16 mouse cellular contexts compared by ENCODE assay signal in the genomic region with DNA sequence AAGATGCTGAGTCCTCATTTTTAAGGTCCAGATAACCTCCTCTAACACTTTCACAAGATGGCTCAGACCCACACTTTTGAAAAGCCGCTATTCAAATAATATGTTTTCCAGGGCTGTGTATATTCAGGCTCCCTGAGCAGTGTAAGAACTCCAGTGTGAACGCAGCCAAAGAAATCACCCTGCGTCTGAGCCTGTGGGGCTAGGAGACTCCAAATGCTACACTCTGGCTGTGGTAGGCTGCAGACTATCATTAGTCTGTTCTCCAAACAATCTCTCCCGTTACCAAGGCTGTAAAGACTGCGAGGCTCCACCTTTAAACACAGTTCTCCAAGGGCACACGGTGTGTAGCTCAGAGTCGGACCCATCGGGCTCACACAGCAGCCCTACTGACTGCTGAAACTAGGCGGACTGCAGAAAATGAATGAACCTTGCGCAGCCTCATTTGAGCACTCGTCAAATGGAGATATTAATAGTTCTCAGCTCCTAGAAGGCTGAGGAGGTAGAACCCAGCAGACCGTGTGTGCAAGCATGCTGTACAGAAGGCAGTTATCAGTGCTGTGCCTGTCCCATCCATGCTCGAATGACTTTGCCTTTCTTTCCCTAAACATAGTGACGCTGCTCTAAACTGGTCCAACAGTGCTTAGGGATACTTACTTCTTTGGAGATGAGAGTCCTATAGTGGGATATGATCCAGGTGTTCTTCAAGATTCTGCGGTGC.
A peak's percentile ranks its signal among the peaks of the same experiment; 100 is the strongest.
DNase-seq lines count a peak whose midpoint lies in the region; ATAC-seq and TF ChIP-seq lines count a peak whose summit lies in the region.
"Had no signal": no experiment of that assay in that cellular context is flagged by ENCODE, and none has a peak within 500 bp of the region (broad histone marks: within the 10 kb centered on the region; RNA-seq: fewer than 3 reads in every experiment).

No protein-coding gene starts in this region.

- H3K36me3 ChIP-seq in heart, embryonic 12.5 days = no peaks in the 10 kb centered on the region
- H3K36me3 ChIP-seq in heart, adult 2 months (ENCODE audit: control insufficient read depth, insufficient read depth, low read length) = no peaks in the 10 kb centered on the region
- H3K36me3 ChIP-seq in intestine, embryonic 16.5 days (ENCODE audit: control insufficient read depth, insufficient read depth, low read length) = no peaks in the 10 kb centered on the region
- H3K36me3 ChIP-seq in intestine, postnatal 0 days (ENCODE audit: control insufficient read depth, insufficient read depth) = no peaks in the 10 kb centered on the region
- H3K36me3 ChIP-seq in limb, embryonic 12.5 days = no peaks in the 10 kb centered on the region
- H3K36me3 ChIP-seq: embryonic facial prominence, embryonic 12.5 days; hindbrain, embryonic 12.5 days; midbrain, embryonic 15.5 days had no signal

- TF ChIP-seq CTCF in heart, adult 2 months (IDR thresholded peaks at IDR 0.05) = no peak
- no peak for TF ChIP-seq CTCF in intestine, postnatal 0 days (IDR thresholded peaks at IDR 0.05; ENCODE audit: low read depth)

- TF ChIP-seq POLR2A in heart, adult 2 months (IDR thresholded peaks at IDR 0.05; ENCODE audit: insufficient read depth, low read depth, low read length) = no peak

- intact Hi-C loops in heart, adult 2 months (cut with DNase I) = no loop called here

- WGBS in heart, embryonic 12.5 days = 58% methylated on average over 15 of the region's 15 CpGs
- 63% methylated on average over 15 of the region's 15 CpGs for WGBS in heart, adult 2 months
- 58% methylated on average over 15 of the region's 15 CpGs for WGBS in intestine, embryonic 16.5 days
- 58% methylated on average over 15 of the region's 15 CpGs for WGBS in intestine, postnatal 0 days
- WGBS in limb, embryonic 12.5 days = 65% methylated on average over 15 of the region's 15 CpGs

- no peaks in the 10 kb centered on the region for H3K9me3 ChIP-seq in heart, embryonic 12.5 days (replicated peaks)
- no peaks in the 10 kb centered on the region for H3K9me3 ChIP-seq in intestine, embryonic 16.5 days (ENCODE audit: control insufficient read depth, low read length)
- no peaks in the 10 kb centered on the region for H3K9me3 ChIP-seq in intestine, postnatal 0 days (ENCODE audit: control insufficient read depth)
- no peaks in the 10 kb centered on the region for H3K9me3 ChIP-seq in limb, embryonic 12.5 days
- H3K9me3 ChIP-seq: embryonic facial prominence, embryonic 12.5 days; hindbrain, embryonic 12.5 days; midbrain, embryonic 15.5 days had no signal

- DNase-seq in heart, adult 2 months = no peak
- no peak for DNase-seq in adrenal gland, postnatal 14 days
- DNase-seq: cerebellum, adult 9-10 months; kidney, postnatal 4 days; liver had no signal

- no peak for TF ChIP-seq EP300 in heart, adult 2 months (IDR thresholded peaks at IDR 0.05; ENCODE audit: insufficient read depth, low read depth, low read length)

- H3K27ac ChIP-seq in heart, embryonic 12.5 days (ENCODE audit: poor library complexity, severe bottlenecking) = no peak overlapping the region
- H3K27ac ChIP-seq in heart, adult 2 months = no peak overlapping the region
- H3K27ac ChIP-seq in intestine, embryonic 16.5 days (ENCODE audit: low read length) = no peak overlapping the region
- no peak overlapping the region for H3K27ac ChIP-seq in intestine, postnatal 0 days (ENCODE audit: low read depth, low read length)
- H3K27ac ChIP-seq in limb, embryonic 12.5 days = peak overlapping the region; percentile 19
- H3K27ac ChIP-seq: embryonic facial prominence, embryonic 12.5 days; hindbrain, embryonic 12.5 days; midbrain, embryonic 15.5 days had no signal

- peaks cover 16% of the 10 kb centered on the region for H3K4me1 ChIP-seq in heart, embryonic 12.5 days (replicated peaks)
- no peaks in the 10 kb centered on the region for H3K4me1 ChIP-seq in heart, adult 2 months (ENCODE audit: control insufficient read depth, insufficient read depth, low read length)
- no peaks in the 10 kb centered on the region for H3K4me1 ChIP-seq in intestine, embryonic 16.5 days (ENCODE audit: control insufficient read depth, insufficient read depth, low read length)
- H3K4me1 ChIP-seq in intestine, postnatal 0 days (replicated peaks; ENCODE audit: control insufficient read depth, insufficient read depth, low read length) = no peaks in the 10 kb centered on the region
- H3K4me1 ChIP-seq in limb, embryonic 12.5 days (replicated peaks) = peaks cover 15% of the 10 kb centered on the region
- H3K4me1 ChIP-seq: hindbrain, embryonic 12.5 days; midbrain, embryonic 15.5 days had no signal

- H3K4me3 ChIP-seq in heart, embryonic 12.5 days = no peak overlapping the region
- H3K4me3 ChIP-seq in heart, adult 2 months = no peak overlapping the region
- H3K4me3 ChIP-seq in intestine, embryonic 16.5 days (ENCODE audit: low read length) = no peak overlapping the region
- no peak overlapping the region for H3K4me3 ChIP-seq in intestine, postnatal 0 days (ENCODE audit: low read depth, low read length)
- no peak overlapping the region for H3K4me3 ChIP-seq in limb, embryonic 12.5 days (replicated peaks)
- H3K4me3 ChIP-seq: embryonic facial prominence, embryonic 12.5 days; hindbrain, embryonic 12.5 days; midbrain, embryonic 15.5 days; myocyte had no signal

- H3K79me2 ChIP-seq in heart, adult 2 months (replicated peaks; ENCODE audit: control insufficient read depth, insufficient read depth, low read length) = no peaks in the 10 kb centered on the region

- peak overlapping the region; percentile 37; the same call in 1 of the 2 replicates for H3K4me2 ChIP-seq in heart, embryonic 12.5 days
- H3K4me2 ChIP-seq in intestine, embryonic 16.5 days (ENCODE audit: low read depth, low read length) = no peak overlapping the region
- no peak overlapping the region for H3K4me2 ChIP-seq in intestine, postnatal 0 days (replicated peaks; ENCODE audit: low read depth)
- no peak overlapping the region for H3K4me2 ChIP-seq in limb, embryonic 12.5 days
- H3K4me2 ChIP-seq: embryonic facial prominence, embryonic 12.5 days; hindbrain, embryonic 12.5 days; midbrain, embryonic 15.5 days had no signal

- no peaks in the 10 kb centered on the region for H3K27me3 ChIP-seq in heart, embryonic 12.5 days (replicated peaks)
- H3K27me3 ChIP-seq in heart, adult 2 months (ENCODE audit: control insufficient read depth, insufficient read depth, low read length) = no peaks in the 10 kb centered on the region
- no peaks in the 10 kb centered on the region for H3K27me3 ChIP-seq in intestine, embryonic 16.5 days (replicated peaks; ENCODE audit: control insufficient read depth, insufficient read depth, low read length)
- H3K27me3 ChIP-seq in intestine, postnatal 0 days (replicated peaks; ENCODE audit: control insufficient read depth, insufficient read depth, low read length) = no peaks in the 10 kb centered on the region
- no peaks in the 10 kb centered on the region for H3K27me3 ChIP-seq in limb, embryonic 12.5 days
- H3K27me3 ChIP-seq: embryonic facial prominence, embryonic 12.5 days; hindbrain, embryonic 12.5 days; midbrain, embryonic 15.5 days had no signal

- ATAC-seq in heart, embryonic 12.5 days (ENCODE audit: insufficient number of reproducible peaks, low FRiP score) = no peak
- ATAC-seq in intestine, embryonic 16.5 days = 0 out of 2 replicates have a peak, but pooled peaks have one; percentile 21
- no peak for ATAC-seq in intestine, postnatal 0 days
- no peak for ATAC-seq in limb, embryonic 12.5 days (ENCODE audit: insufficient number of reproducible peaks, insufficient read depth, low FRiP score, low TSS enrichment, low read depth)
- no peak for ATAC-seq in megakaryocyte-erythroid progenitor cell, adult 5-6 weeks (replicated peaks; ENCODE audit: low FRiP score, low TSS enrichment, poor library complexity, severe bottlenecking)
- ATAC-seq: inflammation-experienced regulatory T-cells, adult 6 months; lung, postnatal 0 days; midbrain, embryonic 15.5 days had no signal

- H3K9ac ChIP-seq in heart, embryonic 12.5 days = no peak overlapping the region
- H3K9ac ChIP-seq in heart, adult 2 months (ENCODE audit: low read depth, low read length) = no peak overlapping the region
- H3K9ac ChIP-seq in intestine, embryonic 16.5 days (ENCODE audit: low read depth, low read length) = no peak overlapping the region
- H3K9ac ChIP-seq in intestine, postnatal 0 days (ENCODE audit: low read depth, low read length) = no peak overlapping the region
- H3K9ac ChIP-seq in limb, embryonic 12.5 days (replicated peaks) = no peak overlapping the region
- H3K9ac ChIP-seq: embryonic facial prominence, embryonic 12.5 days; hindbrain, embryonic 12.5 days; midbrain, embryonic 15.5 days had no signal
